Mouse (Mus musculus) left cerebral cortex, postnatal 10 days (tissue): ENCODE data around the gene Cabp1. TPM values are rescaled to one million over a fixed set of nuclear protein-coding genes. Genes with fewer than 3 reads are reported as not detected.

Experiments
- DNase-seq, 2 experiments: peaks; one replicate each; pipeline ENCODE4 v3.0.0; 2021 to 2022; ENCODE audit warnings: low spot score in 2 of 2, mixed read lengths in 1 of 2; ENCODE audit errors: extremely low spot score in 1 of 2
- intact Hi-C: fragments of 180-260 bp; cut with DNase I; formaldehyde crosslinking; loops from one replicate; pipeline ENCODE4 v1.15.1; 2025
- total RNA-seq, 2 experiments: library from RNA; stranded (reverse); gene quantifications; 2 replicates each; pipeline ENCODE4 v1.2.3; 2021

The Cabp1 gene
- total RNA-seq, 2 experiments from 2014 or later = 109 to 111 TPM

DNA sequence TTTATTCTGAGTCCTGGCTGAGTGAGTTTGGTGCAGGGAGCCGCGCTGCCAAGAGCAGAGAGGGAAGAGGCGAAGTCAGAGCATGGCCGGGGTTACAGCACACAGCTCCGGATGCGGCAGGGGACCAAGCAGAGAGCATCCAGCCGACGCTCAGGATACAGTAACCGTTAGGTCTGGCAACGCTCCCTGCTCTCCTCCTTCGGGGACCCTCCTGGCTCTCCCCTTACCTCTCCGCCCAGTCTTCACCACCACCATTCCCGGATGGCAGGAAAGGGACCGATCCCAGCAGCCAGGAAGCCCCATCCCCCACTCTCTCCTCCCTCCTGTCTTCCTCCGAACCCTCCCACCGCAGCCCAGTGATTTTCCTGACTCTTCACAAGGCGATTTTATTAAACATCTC, 20.7 kb upstream of the Cabp1 start:
- intact Hi-C loops = no loop called here
- peak in 1 of 2 experiments; percentile 68 for DNase-seq

DNA sequence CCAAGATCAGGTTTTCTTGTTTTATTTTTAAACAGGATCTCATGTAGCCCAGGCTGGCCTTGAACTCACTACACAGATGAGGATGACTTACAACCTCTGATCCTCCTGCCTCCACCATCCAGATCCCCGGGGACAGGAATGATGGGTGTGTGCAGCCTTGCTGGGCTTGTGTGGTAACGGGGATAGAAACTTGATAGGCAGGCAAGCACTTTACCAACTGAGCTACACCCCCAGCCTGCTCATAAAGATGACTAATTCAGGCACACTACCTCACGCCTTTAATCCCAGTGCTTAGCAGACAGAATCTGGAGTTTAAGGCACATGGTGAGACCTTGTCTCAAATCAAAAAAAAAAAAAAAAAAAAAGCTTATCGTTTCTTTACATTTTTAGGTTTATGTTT, 18.7 kb upstream of the Cabp1 start:
- intact Hi-C loops = no loop called here
- no peak for DNase-seq

DNA sequence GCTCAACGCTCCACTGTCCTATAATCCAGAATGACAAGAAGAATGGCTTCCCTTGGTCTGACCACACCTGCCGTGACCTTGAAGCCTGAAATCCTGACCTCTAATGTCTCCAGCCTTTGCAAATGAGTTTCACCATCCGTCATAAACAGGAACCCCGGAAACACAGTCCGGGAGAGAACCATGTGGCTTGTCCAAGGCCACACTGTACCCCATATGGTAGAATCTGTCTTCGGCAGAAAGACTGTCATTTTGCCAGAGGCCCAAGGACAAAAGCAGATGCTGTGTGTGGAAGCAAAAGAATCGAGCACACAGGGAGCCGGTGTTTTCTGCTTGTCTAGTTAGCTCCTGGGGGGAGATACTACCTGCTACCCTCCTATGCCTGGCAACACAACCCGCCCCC, 18.3 kb upstream of the Cabp1 start:
- intact Hi-C loops = no loop called here

DNA sequence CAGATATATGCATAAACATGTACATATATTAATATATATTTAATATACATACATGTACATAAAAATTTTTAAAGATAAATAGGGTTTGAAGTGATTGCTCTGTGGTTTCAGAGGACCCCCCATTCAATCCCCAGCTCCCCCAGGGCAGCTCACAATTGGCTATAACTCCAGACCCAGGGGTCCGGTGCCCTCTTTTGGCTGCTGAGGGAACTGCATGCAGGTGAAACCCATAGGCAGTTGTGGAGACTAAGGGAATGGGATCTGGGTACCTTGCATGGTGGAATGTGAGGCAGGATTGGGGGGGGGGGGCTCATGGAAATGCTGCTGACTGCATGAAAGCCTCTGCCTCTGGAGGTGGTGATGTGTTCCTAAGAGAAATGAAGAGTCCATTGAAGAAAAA, 16.2 kb upstream of the Cabp1 start:
- no peak for DNase-seq
- intact Hi-C loops = no loop called here

More for the DNA sequence above, 18.3 kb upstream of the Cabp1 start:
- no peak for DNase-seq

DNA sequence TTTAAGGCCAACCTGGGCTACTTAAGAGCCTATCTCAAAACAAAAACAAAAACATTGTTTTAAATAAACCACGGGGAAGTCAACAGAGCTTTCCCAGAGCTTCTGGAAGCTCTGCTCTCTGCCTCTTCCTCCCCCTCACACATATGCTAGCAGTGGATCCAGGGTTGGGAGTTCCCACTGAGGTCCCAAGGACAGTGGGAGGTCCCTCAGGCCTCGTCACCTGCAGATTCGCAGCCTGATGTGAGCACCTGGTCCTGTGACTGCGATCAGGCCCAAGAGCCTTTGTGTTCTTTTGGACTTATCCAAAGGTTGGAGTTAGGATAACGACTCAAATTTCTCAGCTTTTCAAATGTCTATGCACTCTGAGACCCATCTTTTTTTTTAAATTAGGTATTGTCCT, 14.4 kb upstream of the Cabp1 start:
- intact Hi-C loops = no loop called here
- DNase-seq = no peak

DNA sequence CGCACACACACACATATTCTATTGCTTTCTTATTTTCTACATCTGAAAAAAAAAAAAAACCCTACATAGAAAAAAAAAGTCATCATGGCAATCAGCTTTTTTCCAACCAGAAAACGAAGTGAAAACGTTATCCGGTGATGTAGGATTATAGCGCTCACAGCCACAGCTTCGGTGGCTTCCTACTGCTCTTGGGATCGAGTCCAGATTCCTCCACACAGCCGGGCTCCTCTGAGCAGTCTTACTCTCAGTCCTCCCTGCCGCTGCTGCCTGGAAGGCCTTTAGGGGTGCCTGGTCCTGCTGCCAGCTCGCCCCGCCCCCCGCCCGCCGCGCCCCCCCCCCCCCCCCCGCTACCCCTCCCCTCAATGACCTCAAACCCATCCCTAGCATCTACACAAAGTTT, 13.7 kb upstream of the Cabp1 start:
- DNase-seq = no peak
- intact Hi-C loops = no loop called here

DNA sequence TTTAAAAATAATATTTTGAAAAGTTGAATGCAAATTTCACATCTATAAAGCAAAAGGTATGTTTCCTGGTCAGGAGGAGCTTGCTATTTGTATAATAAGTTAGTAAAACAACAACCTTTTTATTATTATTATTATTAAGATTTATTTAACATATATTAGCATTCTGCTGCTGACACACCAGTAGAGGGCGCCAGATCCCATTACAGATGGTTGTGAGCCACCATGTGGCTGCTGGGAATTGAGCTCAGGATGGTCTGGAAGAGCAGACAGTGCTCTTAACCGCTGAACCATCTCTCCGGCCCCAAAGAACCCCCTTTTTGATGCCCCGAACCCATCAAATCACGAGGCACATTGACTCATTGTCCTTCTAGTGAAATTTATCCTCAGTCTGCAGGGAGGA, 13.1 kb upstream of the Cabp1 start:
- DNase-seq = no peak
- intact Hi-C loops = no loop called here

DNA sequence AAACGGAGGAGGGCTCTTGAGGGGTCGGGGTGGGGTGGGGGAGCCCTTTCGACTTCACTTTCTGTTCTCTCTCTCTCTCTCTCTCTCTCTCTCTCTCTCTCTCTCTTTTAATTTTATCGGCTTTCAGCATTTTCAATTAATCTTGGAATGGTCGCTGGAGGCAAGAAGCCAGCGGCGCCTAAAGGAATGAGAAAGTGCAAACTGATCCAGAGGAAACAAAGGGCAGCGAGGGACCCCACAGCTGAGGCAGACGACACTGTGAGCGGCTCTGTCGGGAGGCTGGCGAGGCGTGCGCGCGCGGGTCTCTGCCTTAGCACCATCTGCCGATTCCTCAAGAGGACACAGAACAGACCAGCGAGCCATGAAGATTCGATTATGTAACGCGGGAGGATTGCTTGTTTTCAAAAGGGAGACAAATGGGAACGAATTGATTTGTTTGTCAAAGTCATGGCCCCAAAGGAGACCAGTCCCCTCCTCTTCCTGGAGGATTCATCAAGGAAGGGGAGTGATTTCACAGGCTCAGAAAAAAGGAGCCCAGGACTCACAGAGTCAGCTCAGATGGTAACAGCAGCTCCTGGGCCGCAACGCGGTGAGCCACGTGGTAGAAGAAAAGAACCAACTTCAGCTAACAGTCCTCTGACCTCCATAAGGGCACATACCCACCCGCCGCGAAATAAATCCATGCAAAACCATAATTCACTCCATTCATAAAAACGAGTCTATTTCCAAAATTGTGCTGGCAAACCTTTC, 10.6 kb upstream of the Cabp1 start:
- intact Hi-C loops = no loop called here
- DNase-seq = peak in 1 of 2 experiments; percentile 65

DNA sequence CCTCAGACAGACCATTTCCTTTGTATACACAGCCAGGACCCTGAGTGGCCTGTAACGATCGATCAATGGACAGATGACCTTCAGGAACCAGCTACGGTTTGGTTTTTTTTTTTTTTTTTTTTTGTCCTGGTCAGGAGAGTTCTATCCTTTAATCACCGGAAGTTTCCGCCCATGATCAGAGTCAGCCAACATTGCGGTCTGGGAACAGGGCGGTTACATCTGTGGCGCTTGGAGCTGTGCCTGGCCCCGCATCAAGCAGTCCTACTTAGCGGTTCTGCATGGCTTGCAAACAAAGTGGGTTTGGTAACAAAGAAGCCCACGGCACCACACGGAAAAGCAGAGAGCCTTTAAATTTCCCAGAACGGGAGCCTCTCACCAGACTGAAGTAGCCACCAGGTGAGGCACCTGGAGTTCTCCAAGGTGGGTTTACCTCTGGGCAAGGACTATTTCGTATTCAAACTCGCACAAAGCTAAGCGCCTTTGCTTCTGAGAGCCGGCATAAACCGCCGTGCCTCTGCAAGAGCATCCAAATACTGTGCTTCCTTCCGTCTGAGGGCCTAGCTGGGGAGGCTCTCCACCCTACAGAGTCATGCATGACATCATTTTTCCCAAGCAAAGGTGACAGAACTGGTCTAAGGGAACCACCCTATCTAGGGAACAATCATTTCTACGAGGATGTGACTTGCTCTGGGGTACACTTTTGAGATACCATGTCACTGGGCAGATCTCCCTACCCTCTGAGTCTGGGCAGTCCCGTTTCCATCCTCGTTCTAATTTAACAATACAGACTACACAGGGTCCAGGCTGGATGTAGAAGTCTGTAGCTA, 9.8 kb upstream of the Cabp1 start:
- no peak for DNase-seq
- intact Hi-C loops = no loop called here

DNA sequence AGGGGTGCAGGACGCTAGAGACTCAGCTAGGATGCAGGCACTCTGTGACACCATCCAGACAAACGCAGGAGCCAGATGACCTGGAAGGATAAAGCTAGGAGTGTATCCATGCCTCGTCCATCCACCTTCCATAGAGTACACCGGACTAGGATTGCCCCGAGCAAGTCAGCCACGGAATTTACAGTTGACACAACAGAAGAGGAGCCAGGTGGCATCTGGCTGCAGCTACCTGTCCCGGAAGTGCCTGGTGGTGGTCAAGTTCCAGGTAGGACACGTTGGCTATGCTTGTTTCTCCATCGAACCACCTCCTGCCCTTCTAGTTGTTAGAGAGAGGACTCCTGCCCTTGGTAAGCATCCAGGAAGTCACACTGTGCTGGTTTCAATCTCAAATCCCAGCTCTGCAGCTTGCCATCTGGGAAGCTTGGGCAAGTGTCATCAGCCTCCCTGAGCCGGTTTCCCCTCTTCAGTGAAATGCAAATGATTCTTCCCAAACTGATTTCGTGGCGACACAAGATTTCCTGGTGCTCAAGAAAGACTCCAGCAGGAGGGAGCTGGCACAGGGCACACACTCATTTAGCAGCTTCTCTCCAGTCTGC, 543 bp upstream of the Cabp1 start:
- intact Hi-C loops = loop anchor here (5.0 kb wide), 1 partner anchor 38 kb away; no protein-coding TSS in a partner anchor
- no peak for DNase-seq

DNA sequence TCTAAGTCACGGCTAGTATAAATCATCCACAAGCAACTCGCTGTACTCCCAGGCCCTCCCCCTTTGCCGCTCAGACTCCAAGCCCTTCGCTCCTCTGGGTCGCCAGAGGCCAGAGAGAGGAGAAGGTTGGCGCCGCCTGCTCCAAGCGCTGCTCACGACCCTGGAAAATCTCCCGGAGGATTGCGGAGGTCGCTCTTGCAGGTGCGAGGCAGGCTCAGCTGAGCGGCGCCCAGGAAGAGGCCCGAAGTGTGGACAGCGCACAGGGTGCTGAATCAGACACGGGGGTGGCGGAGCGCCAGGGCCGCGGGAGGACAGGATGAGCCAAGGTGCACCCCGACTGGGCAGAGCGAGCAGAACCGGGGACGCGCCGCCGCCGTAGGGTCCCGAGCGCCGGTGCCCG, 955 bp downstream of the Cabp1 start:
- intact Hi-C loops = loop anchor here (5.0 kb wide), 1 partner anchor 39 kb away; no protein-coding TSS in a partner anchor
- DNase-seq = peak in 1 of 2 experiments; percentile 82

DNA sequence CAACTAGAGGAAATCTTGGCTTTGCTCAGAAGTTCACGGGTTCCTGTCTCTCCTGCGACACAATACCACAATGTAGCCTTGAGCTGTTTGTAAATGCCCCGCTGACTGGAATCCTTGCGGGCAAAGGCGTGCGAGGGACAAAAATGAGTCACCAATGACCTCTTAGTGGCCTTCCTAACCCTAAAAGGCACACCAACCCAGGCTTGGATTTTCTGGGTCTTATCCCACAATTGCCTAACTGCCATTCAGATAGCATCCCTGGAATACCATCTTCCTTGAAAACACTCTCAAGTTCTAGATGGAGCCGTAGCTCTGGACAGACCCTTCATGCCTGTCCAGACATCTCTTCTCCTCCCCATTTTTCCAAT, 1.4 kb downstream of the Cabp1 start:
- intact Hi-C loops = loop anchor here (5.0 kb wide), 1 partner anchor 39 kb away; no protein-coding TSS in a partner anchor
- no peak for DNase-seq

DNA sequence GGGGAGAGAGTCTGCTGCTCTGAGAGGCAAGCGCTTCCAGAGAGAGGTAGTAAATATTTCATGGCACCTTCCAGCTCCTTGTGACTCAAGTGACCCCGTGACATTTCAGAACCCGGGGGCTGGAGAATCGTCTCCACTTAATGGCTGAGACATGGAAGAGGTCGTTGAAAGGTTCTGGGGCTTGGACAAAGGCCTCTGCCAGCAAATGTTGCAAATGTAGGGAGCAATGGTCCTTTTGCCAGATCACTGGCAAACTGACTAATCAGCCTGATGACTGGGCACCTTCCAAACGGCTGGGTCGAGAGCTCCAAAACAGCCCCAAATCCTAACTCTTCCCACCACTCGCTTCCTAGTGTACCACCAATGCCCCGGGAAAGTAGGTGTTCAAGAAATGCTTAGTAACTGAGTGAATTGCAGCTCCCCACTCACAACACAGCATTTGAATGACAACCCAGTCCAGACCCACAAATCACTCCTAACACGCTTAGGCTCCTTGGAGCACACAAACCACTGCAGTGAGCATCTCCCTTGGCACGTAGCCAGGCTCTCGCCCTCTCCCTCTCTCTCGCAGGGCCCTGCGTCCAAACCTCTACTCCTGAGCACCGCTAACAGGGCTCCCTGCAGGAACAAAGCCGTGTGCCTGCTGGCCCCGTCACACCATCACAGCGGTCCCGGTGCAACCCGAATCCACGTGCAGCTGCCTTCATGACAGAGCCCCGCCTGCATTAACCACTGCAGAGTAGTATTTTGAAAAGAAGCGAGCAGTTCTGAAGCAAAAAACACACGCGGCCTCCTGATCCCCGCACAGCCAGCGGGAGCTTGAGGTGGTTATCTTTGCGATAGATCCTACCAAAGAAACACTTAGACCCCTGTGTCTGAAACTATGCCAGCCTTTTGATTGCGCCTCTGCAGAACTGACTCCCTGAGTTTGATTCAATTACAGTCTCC, 2.0 kb downstream of the Cabp1 start:
- intact Hi-C loops = loop anchor here (5.0 kb wide), 1 partner anchor 40 kb away; no protein-coding TSS in a partner anchor
- DNase-seq = peak in 1 of 2 experiments; percentile 61

DNA sequence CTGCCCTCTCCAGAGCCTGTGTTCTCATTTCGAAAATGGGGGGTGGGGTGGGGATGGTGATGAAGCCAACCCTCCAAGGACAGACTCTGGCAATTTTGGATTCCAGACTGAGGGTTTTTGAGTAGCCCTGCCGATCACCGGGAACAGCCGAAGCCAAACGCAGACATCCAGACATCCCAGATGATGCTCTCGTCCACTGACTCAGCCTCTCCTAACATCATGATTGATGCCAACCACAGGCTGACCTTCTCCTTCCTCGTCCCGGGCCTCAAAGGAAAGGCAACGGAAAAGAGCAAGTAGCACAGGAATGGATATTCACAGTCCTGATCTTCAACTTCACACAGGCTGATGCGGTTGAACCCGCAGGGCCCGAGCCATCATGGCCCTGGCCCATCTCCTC, 4.1 kb downstream of the Cabp1 start:
- intact Hi-C loops = loop anchor here (5.0 kb wide), 1 partner anchor 42 kb away; no protein-coding TSS in a partner anchor
- no peak for DNase-seq

DNA sequence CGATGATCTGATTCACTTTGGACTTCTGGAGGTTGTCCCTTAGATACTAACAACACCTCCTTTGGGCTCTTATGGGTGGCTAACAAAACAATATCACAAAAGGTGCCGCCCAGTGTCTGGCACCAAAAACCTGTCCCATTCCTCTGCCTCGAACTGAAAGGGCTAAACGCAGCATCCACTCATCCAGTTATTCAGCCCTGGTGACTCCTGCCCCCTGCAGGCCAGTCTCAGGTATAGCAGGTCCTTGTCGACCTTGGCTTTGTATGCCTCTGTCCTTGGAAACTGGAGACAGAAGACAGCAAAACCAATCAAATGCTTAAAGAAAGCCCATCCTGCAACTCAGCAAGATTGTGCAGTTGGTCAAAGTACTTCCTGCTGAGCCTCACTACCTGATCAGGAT, 5.4 kb downstream of the Cabp1 start:
- DNase-seq = peak in 1 of 2 experiments; percentile 47
- intact Hi-C loops = no loop called here

DNA sequence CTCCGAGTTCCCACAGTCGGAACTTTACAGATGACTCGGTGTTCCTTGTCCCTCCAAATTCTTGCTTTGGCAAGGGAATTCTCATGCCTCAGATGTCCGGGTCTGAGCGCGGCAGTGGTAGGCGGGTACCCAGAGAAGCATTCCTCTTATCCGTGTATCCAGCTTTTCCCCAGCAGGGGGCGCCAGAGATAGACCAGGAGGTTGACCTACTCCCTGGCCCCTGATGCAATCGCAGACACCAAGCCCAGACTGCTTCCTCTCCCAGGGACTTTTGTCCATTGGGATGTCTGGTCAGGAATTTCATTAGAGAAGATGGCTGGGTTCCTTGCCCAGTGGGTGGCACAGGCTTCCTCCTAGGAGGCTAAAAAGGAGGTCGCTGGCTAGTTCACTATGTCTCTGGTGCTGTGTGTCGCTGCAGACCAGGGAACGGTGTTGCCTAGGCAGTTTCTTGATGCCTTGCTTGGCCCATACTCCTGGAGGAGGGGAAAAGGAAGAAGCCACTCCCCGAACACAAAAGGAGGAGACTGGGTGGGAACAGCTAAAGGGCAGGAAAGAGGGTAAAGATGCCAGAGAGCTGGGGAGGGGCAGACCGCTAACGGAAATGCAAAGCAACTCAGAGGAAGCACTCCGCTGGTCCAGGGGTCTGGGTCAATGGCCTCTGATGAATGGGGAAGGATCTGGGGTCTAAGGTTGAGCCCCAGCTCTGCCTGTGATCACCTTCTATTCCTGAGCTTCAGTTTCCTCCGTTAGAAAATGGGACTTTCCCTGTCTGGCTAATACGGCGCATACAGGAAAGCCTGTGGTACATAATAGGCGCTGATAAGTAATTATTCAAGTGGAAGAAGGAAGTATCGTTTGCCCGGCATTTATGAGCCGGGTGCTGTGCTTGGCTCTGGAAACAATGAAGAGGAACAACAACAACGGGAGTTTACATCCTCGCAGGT, 6.7 kb downstream of the Cabp1 start:
- intact Hi-C loops = no loop called here
- DNase-seq = peak; percentile 88 to 93

DNA sequence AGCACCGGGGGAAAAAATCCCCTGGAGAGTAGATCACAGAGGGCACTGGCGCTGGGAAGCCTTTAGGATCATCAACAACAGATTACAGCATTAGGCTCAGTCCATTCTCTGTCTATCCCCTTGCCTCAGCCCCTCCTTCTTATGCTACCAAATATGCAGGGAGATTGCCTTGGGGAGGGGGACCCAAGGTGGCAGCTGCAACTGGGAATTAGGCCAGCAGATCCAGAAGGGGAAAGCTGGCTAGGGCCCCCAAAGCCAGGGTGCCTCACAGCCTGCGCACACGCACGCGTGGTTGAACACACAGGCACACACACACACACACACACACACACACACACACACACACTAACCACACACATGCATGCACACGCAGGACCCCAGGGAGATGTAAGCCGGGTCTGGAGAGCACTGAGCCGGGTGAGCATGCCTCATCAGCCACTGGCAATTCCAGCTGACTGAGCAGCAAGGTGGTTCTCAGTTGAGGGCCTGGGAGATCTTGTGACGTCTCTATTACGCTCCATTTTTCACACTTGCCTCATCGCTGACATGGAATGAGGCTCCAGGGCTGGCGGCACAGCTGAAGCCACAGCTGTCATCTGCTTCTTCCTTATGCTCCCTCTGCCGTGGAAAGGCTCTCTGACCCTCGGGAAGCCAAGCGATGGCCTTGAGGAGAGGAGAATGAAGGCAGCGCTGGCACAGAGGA, 7.7 kb downstream of the Cabp1 start:
- intact Hi-C loops = no loop called here
- DNase-seq = no peak
